Mouse (Mus musculus): ENCODE measurements around the gene Sigmar1.

The Sigmar1 gene

GRCm38 (mm10) chr4:41757321-41757720 is 1.4 kb upstream of the Sigmar1 start:
- no peak for DNase-seq (ENCODE audit: low spot score in 2 of 2)

- DNase-seq (ENCODE audit: low spot score in 2 of 2), result no peak
Observed at GRCm38 (mm10) chr4:41756440-41756839, 483 bp upstream of the Sigmar1 start.

GRCm38 (mm10) chr4:41754797-41755337 is 1.1 kb downstream of the Sigmar1 start, which contains the start of gene Galt:
Galt (plus strand) TSS chr4:41755228.
- DNase-seq (ENCODE audit: low spot score in 2 of 2), result peak in 1 of 2 experiments; percentile 62

- DNase-seq (ENCODE audit: low spot score in 2 of 2), result no peak
Observed at GRCm38 (mm10) chr4:41745021-41745420, 10.9 kb downstream of the Sigmar1 start.

- DNase-seq (ENCODE audit: low spot score in 2 of 2), result no peak
Observed at GRCm38 (mm10) chr4:41744131-41744530, 11.8 kb downstream of the Sigmar1 start.

GRCm38 (mm10) chr4:41741158-41741560 is 14.8 kb downstream of the Sigmar1 start:
- DNase-seq (ENCODE audit: low spot score in 2 of 2), result peak; percentile 92 to 96

- DNase-seq (ENCODE audit: low spot score in 2 of 2), result peak; percentile 76
Observed at GRCm38 (mm10) chr4:41740380-41741157, 15.4 kb downstream of the Sigmar1 start.

GRCm38 (mm10) chr4:41739260-41739659 is 16.7 kb downstream of the Sigmar1 start:
- no peak for DNase-seq (ENCODE audit: low spot score in 2 of 2)

- no peak for DNase-seq (ENCODE audit: low spot score in 2 of 2)
Observed at GRCm38 (mm10) chr4:41738256-41738603, 17.7 kb downstream of the Sigmar1 start.

GRCm38 (mm10) chr4:41737602-41738255 is 18.2 kb downstream of the Sigmar1 start:
- DNase-seq (ENCODE audit: low spot score in 2 of 2), result peak; percentile 72 to 74

- DNase-seq (ENCODE audit: low spot score in 2 of 2), result no peak
Observed at GRCm38 (mm10) chr4:41731052-41731765, 24.7 kb downstream of the Sigmar1 start, which contains the start of gene Arid3c. Arid3c (minus strand) TSS chr4:41731142.

GRCm38 (mm10) chr4:41726826-41727621 is 28.9 kb downstream of the Sigmar1 start:
- DNase-seq (ENCODE audit: low spot score in 2 of 2), result no peak

GRCm38 (mm10) chr4:41722918-41723351 is 33.0 kb downstream of the Sigmar1 start, which contains the start of gene Dctn3:
Dctn3 (minus strand) TSS chr4:41723170.
- DNase-seq (ENCODE audit: low spot score in 2 of 2), result peak; percentile 92 to 97

GRCm38 (mm10) chr4:41716834-41717233 is 39.1 kb downstream of the Sigmar1 start:
- DNase-seq (ENCODE audit: low spot score in 2 of 2), result no peak

- DNase-seq (ENCODE audit: low spot score in 2 of 2), result no peak
Observed at GRCm38 (mm10) chr4:41715596-41715995, 40.4 kb downstream of the Sigmar1 start.

- no peak for DNase-seq (ENCODE audit: low spot score in 2 of 2)
Observed at GRCm38 (mm10) chr4:41715082-41715481, 40.9 kb downstream of the Sigmar1 start.

GRCm38 (mm10) chr4:41714276-41714675 is 41.7 kb downstream of the Sigmar1 start:
- no peak for DNase-seq (ENCODE audit: low spot score in 2 of 2)

- peak in 1 of 2 experiments; percentile 71 for DNase-seq (ENCODE audit: low spot score in 2 of 2)
Observed at GRCm38 (mm10) chr4:41713197-41714067, 42.5 kb downstream of the Sigmar1 start, which contains the start of gene Rpp25l. Rpp25l (minus strand) TSS chr4:41713534.

- DNase-seq (ENCODE audit: low spot score in 2 of 2), result no peak
Observed at GRCm38 (mm10) chr4:41712421-41713196, 43.3 kb downstream of the Sigmar1 start.
